Mouse (Mus musculus): ENCODE results near the gene Mfap5.

GRCm38 (mm10) chr6:122554102-122554501 lies 48.5 kb downstream of the Mfap5 start:
- TF ChIP-seq CTCF (IDR thresholded peaks at IDR 0.05) (no peak), POLR2A (IDR thresholded peaks at IDR 0.05; ENCODE audit: insufficient read depth, low read depth, low read length) (no peak), EP300 (IDR thresholded peaks at IDR 0.05; ENCODE audit: insufficient read depth, low read depth, low read length) (no peak)

All from heart, adult 2 months (tissue).